Mouse (Mus musculus) G1E-ER4 (cell line): Measurements from ENCODE around the gene Ptpn11. TPM values are rescaled to one million over a fixed set of nuclear protein-coding genes. Genes with fewer than 3 reads are reported as not detected.

Source experiments
- GATA1 ChIP-seq: IDR thresholded peaks from one replicate; pipeline ENCODE4 v1.8.0; 2012; ENCODE audit warnings: low read length, inconsistent platforms
- polyA plus RNA-seq: library from polyadenylated mRNA; stranded (reverse); fragments of >175 nt; gene quantifications from 2 replicates; pipeline ENCODE4 v1.2.3, GENCODE M21; 2012

Ptpn11 gene
- polyA plus RNA-seq, 1 experiment, result 29.3 TPM

- TF ChIP-seq GATA1, result no peak
These were observed 71.7 kb downstream of the Ptpn11 start for GRCm38 (mm10) chr5:121119331-121120034.

- no peak for TF ChIP-seq GATA1
These were observed 72.9 kb downstream of the Ptpn11 start for GRCm38 (mm10) chr5:121118345-121118744.

- no peak for TF ChIP-seq GATA1
These were observed 74.3 kb downstream of the Ptpn11 start for GRCm38 (mm10) chr5:121116941-121117340.

- TF ChIP-seq GATA1, result no peak
These were observed 75.6 kb downstream of the Ptpn11 start for GRCm38 (mm10) chr5:121115391-121116157.

GRCm38 (mm10) chr5:121114151-121114550 lies 77.0 kb downstream of the Ptpn11 start:
- no peak for TF ChIP-seq GATA1

- TF ChIP-seq GATA1, result no peak
These were observed 78.8 kb downstream of the Ptpn11 start for GRCm38 (mm10) chr5:121112390-121112789.

GRCm38 (mm10) chr5:121111106-121111915 lies 79.9 kb downstream of the Ptpn11 start:
- TF ChIP-seq GATA1, result no peak

- TF ChIP-seq GATA1, result no peak
These were observed 82.0 kb downstream of the Ptpn11 start for GRCm38 (mm10) chr5:121109185-121109584.

GRCm38 (mm10) chr5:121106913-121107312 lies 84.3 kb downstream of the Ptpn11 start:
- TF ChIP-seq GATA1, result no peak

- TF ChIP-seq GATA1, result no peak
These were observed 90.2 kb downstream of the Ptpn11 start for GRCm38 (mm10) chr5:121100886-121101580.

- TF ChIP-seq GATA1, result no peak
These were observed 91.1 kb downstream of the Ptpn11 start for GRCm38 (mm10) chr5:121100095-121100494.

- no peak for TF ChIP-seq GATA1
These were observed 93.2 kb downstream of the Ptpn11 start for GRCm38 (mm10) chr5:121097970-121098369.

GRCm38 (mm10) chr5:121096744-121097143 lies 94.5 kb downstream of the Ptpn11 start:
- no peak for TF ChIP-seq GATA1

- TF ChIP-seq GATA1, result no peak
These were observed 97.9 kb downstream of the Ptpn11 start for GRCm38 (mm10) chr5:121093281-121093680.

GRCm38 (mm10) chr5:121089660-121090059 lies 101.5 kb downstream of the Ptpn11 start:
- TF ChIP-seq GATA1, result no peak
